Mouse (Mus musculus): Measurements from ENCODE around the gene Tle6. TPM values are rescaled to one million over a fixed set of nuclear protein-coding genes. Genes with fewer than 3 reads are reported as not detected.

Gene Tle6
- polyA plus RNA-seq, 1 experiment from 2014 or later, result 3.5 TPM

DNA sequence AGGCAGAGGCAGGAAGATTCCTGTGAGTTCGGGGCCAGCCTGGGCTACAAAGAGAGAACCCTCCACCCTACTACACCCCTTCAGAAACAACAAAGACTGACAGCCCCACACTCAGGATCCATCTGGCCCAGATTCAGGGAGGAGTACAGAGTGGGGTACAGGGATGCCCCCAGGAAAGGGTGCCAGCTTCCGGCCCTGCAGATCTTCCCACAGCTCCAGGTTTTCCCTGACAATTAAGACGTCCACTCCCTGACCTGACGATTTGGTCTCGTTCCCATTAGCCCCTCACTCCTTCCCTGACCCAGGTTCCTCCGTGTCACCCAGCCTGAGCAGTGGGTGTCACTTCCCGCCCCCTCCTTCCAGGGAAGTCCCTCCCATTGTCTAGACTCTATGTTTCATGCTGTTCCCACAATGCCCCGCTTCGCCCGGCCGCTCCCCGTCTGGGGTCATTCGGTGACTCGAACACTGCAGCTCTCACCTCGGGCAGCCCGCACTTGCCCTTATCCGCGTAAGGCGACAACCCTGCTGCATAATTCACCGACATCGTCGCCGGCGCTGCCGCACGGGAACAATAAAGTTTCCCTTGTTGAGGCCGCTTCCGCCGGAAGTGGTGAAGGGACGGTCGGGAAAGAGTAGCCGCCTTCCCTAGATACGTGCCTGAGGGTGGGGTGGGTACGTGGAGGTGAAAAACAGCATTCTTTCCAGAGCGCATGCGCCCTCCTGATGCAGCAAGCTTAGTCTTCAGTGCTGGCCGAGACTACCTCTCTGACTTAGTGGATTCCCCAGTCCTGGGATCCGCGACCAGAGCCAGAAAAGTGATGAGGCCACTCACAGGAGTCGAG is 26.3 kb upstream of the Tle6 start, which contains the start of gene Sirt6:
TSS of gene Sirt6 (minus strand) at position 804 of the 842 bp plus-strand sequence.
- WGBS (ENCODE audit: insufficient replicate concordance), result 4% methylated on average over 40 of the region's 40 CpGs
- peak; percentile 94 for ATAC-seq (ENCODE audit: low read depth)
- Histone ChIP-seq H3K9me3 (replicated peaks; ENCODE audit: control insufficient read depth, low read length) (no peaks in the 10 kb centered on the region), H3K27ac (ENCODE audit: low read length) (peak within 1 kb of the TSS; percentile 88), H3K36me3 (ENCODE audit: control insufficient read depth, insufficient read depth) (no peaks in the 10 kb centered on the region), H3K9ac (ENCODE audit: low read depth, low read length) (peak within 1 kb of the TSS; percentile 72), H3K27me3 (ENCODE audit: control insufficient read depth, insufficient read depth, low read depth, low read length) (no peaks in the 10 kb centered on the region), H3K4me2 (ENCODE audit: low read depth, low read length) (peak within 1 kb of the TSS; percentile 80), H3K4me1 (ENCODE audit: control insufficient read depth, low read depth, low read length) (peaks cover 20% of the 10 kb centered on the region), H3K4me3 (ENCODE audit: low read depth, low read length) (peak within 1 kb of the TSS; percentile 76)

DNA sequence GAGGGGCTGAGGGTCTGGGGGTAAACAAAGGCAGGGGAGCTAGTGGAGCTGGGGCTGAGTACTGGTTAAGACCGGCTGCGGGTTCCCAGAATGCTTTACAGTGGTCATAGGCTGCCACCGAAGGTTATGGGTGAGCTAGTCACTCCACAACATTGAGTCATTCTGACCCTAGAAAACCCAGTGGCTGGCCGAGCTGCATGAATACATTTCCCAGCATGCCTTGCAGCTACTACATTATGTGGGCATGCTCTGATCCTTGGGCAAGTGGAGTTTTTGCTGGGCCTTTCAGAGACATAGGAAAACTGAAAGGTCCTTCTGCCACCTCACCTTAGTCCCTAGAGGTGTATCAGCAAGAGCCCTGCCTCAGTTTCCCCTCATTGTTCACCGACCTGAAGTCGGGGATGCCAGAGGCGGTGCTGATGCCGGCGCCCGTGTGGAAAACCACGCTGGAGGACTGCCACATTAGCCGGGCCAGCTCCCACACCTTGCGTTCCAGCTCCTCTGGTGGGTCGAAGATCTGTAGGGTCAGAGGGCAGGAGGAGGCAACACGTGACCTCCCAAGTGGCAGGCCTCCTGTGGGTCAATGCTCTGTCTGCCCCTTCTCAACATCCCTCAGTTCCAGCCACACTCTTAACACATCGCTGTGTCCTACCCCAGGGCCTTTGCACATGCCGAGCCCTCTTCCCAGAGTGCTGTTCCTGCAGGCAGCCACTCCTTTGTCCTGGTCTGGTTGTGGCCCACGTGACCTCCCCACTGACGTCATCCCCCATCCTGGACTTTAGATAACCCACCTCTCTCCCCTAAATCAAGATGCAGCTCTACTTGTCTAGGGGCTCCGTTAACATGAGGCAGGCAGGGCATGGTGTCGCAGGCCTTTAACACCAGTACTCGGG is 25.5 kb upstream of the Tle6 start:
- Histone ChIP-seq H3K27me3 (ENCODE audit: control insufficient read depth, insufficient read depth, low read depth, low read length) (no peaks in the 10 kb centered on the region), H3K4me3 (ENCODE audit: low read depth, low read length) (peak overlapping the region; percentile 76), H3K27ac (ENCODE audit: low read length) (peak overlapping the region; percentile 88; the same call in 1 of the 2 replicates), H3K36me3 (ENCODE audit: control insufficient read depth, insufficient read depth) (no peaks in the 10 kb centered on the region), H3K4me1 (ENCODE audit: control insufficient read depth, low read depth, low read length) (peaks cover 20% of the 10 kb centered on the region), H3K9ac (ENCODE audit: low read depth, low read length) (peak overlapping the region; percentile 72), H3K4me2 (ENCODE audit: low read depth, low read length) (peak overlapping the region; percentile 80), H3K9me3 (replicated peaks; ENCODE audit: control insufficient read depth, low read length) (no peaks in the 10 kb centered on the region)
- ATAC-seq (ENCODE audit: low read depth), result no peak
- WGBS (ENCODE audit: insufficient replicate concordance), result 79% methylated on average over 22 of the region's 22 CpGs

DNA sequence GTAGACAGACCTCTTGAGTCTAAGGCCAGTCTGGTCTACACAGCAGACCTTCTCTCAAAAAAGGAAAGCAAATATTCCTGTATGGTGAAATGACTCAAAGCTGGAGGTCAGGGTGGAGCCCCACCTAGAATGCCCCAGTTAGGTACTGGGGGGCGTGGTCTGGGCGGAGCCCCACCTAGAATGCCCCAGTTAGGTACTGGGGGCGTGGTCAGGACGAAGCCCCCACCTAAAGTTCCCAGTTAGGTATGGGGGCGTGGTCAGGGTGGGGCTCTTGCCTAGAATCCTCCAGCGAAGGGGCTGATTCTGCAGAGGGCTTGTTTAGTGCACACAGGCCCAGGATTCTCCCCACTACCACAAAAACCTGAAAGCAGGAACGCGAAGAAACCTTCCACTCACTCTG is 22.6 kb upstream of the Tle6 start:
- Histone ChIP-seq H3K27ac (ENCODE audit: low read length) (no peak overlapping the region), H3K9me3 (replicated peaks; ENCODE audit: control insufficient read depth, low read length) (no peaks in the 10 kb centered on the region)

DNA sequence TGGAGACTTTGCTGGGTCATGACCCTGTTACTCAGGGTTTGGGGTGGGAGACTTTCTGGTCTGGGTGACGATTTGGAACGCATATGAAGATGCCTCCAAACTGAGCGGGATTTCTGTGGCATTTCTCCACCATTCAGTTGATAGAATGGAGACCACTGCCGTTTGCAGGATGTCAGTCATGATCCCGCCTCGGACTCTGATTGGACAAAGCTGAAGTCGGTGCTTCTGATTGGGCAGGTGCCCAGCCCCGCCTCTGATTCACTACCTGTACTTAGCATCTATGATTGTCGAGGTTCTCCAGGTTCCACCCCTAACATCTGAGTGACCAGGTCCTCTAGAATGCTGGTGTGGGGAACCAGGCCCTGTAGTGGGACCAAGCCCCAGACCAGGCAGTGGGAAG is 19.9 kb upstream of the Tle6 start:
- Histone ChIP-seq H3K27ac (ENCODE audit: low read length) (no peak overlapping the region), H3K36me3 (ENCODE audit: control insufficient read depth, insufficient read depth) (no peaks in the 10 kb centered on the region), H3K4me3 (ENCODE audit: low read depth, low read length) (no peak overlapping the region), H3K27me3 (ENCODE audit: control insufficient read depth, insufficient read depth, low read depth, low read length) (no peaks in the 10 kb centered on the region), H3K4me2 (ENCODE audit: low read depth, low read length) (no peak overlapping the region), H3K4me1 (ENCODE audit: control insufficient read depth, low read depth, low read length) (peaks cover 6% of the 10 kb centered on the region), H3K9ac (ENCODE audit: low read depth, low read length) (no peak overlapping the region), H3K9me3 (replicated peaks; ENCODE audit: control insufficient read depth, low read length) (no peaks in the 10 kb centered on the region)
- no peak for ATAC-seq (ENCODE audit: low read depth)
- 56% methylated on average over 9 of the region's 9 CpGs for whole genome bisulfite sequencing (ENCODE audit: insufficient replicate concordance)

More for the DNA sequence above, 22.6 kb upstream of the Tle6 start:
- no peak for ATAC-seq (ENCODE audit: low read depth)
- H3K27me3 ChIP-seq (ENCODE audit: control insufficient read depth, insufficient read depth, low read depth, low read length), result no peaks in the 10 kb centered on the region
- H3K4me2 ChIP-seq (ENCODE audit: low read depth, low read length), result no peak overlapping the region
- peaks cover 20% of the 10 kb centered on the region for H3K4me1 ChIP-seq (ENCODE audit: control insufficient read depth, low read depth, low read length)
- 55% methylated on average over 8 of the region's 8 CpGs for WGBS (ENCODE audit: insufficient replicate concordance)
- no peak overlapping the region for H3K9ac ChIP-seq (ENCODE audit: low read depth, low read length)
- no peak overlapping the region for H3K4me3 ChIP-seq (ENCODE audit: low read depth, low read length)
- H3K36me3 ChIP-seq (ENCODE audit: control insufficient read depth, insufficient read depth), result no peaks in the 10 kb centered on the region

DNA sequence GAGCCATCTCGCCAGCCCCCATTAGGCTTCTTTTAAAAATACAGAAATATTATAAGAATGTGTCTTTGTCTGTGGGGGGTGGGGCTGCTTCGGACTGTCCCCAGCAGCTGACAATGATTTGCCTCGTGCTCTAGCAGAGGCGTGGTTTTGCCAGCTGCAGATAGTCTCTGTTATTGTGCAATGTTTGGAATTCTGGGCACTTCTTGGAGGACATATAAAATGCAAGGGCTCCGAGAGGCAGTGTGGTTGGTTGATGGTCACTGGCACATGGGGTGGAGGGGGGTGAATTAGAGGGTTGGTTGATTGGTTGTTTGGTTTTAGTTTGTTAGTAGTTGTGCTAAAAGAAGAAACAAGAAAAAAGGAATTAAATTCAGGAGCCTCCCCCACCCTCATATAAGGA is 19.1 kb upstream of the Tle6 start:
- H3K9me3 ChIP-seq (replicated peaks; ENCODE audit: control insufficient read depth, low read length), result no peaks in the 10 kb centered on the region
- no peak for ATAC-seq (ENCODE audit: low read depth)
- no peaks in the 10 kb centered on the region for H3K27me3 ChIP-seq (ENCODE audit: control insufficient read depth, insufficient read depth, low read depth, low read length)
- no peak overlapping the region for H3K4me2 ChIP-seq (ENCODE audit: low read depth, low read length)
- peaks cover 6% of the 10 kb centered on the region for H3K4me1 ChIP-seq (ENCODE audit: control insufficient read depth, low read depth, low read length)
- H3K27ac ChIP-seq (ENCODE audit: low read length), result no peak overlapping the region
- no peak overlapping the region for H3K4me3 ChIP-seq (ENCODE audit: low read depth, low read length)
- 57% methylated on average over 5 of the region's 5 CpGs for WGBS (ENCODE audit: insufficient replicate concordance)
- H3K36me3 ChIP-seq (ENCODE audit: control insufficient read depth, insufficient read depth), result no peaks in the 10 kb centered on the region
- H3K9ac ChIP-seq (ENCODE audit: low read depth, low read length), result no peak overlapping the region

DNA sequence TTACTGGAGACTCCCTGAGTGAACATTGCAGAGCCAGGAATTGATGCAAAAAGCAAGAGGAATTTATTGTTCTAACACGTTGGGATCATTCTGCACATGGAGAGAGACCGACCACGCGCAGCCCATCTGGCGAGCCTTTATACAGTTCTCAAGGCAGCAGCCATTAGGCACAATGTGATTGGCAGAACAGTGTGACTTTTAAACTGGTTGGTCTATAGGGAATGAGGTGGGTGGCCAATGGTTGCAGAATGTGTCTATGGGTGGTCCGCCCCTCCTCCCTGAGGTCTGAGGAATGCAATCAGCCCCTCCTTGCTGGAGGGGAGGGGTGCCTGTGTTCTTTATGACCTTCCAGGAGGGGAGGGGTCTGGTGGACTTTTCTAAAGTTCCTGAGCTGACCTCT is 14.6 kb upstream of the Tle6 start:
- Histone ChIP-seq H3K4me2 (ENCODE audit: low read depth, low read length) (no peak overlapping the region), H3K36me3 (ENCODE audit: control insufficient read depth, insufficient read depth) (no peaks in the 10 kb centered on the region), H3K4me3 (ENCODE audit: low read depth, low read length) (no peak overlapping the region), H3K9ac (ENCODE audit: low read depth, low read length) (no peak overlapping the region), H3K4me1 (ENCODE audit: control insufficient read depth, low read depth, low read length) (no peaks in the 10 kb centered on the region; the same call in 1 of the 2 replicates), H3K27me3 (ENCODE audit: control insufficient read depth, insufficient read depth, low read depth, low read length) (no peaks in the 10 kb centered on the region), H3K27ac (ENCODE audit: low read length) (no peak overlapping the region), H3K9me3 (replicated peaks; ENCODE audit: control insufficient read depth, low read length) (no peaks in the 10 kb centered on the region)
- WGBS (ENCODE audit: insufficient replicate concordance), result 68% methylated on average over 6 of the region's 6 CpGs
- ATAC-seq (ENCODE audit: low read depth), result no peak

DNA sequence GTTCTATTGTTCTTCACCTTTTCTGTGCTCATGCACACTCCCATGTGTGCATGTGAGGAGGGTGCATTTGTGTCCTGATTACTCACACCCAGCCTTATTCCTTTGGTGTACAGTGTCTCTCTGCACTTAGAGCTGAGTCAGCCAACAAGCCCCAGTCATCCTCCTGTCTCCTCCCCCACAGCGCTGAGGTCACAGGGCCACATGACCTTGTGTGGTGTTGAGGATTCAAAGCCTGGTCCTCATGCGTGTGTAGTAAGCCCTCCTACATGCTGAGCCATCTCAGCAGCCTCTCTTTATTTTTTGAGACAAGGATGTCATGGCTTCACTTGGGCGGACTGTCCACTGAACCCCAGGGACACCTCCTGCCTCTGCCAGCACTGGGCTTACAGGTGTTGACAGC is 11.9 kb upstream of the Tle6 start:
- H3K36me3 ChIP-seq (ENCODE audit: control insufficient read depth, insufficient read depth), result no peaks in the 10 kb centered on the region
- WGBS (ENCODE audit: insufficient replicate concordance), result 50% methylated on average over 3 of the region's 3 CpGs
- no peak overlapping the region for H3K27ac ChIP-seq (ENCODE audit: low read length)
- no peaks in the 10 kb centered on the region for H3K9me3 ChIP-seq (replicated peaks; ENCODE audit: control insufficient read depth, low read length)
- H3K9ac ChIP-seq (ENCODE audit: low read depth, low read length), result no peak overlapping the region
- H3K27me3 ChIP-seq (ENCODE audit: control insufficient read depth, insufficient read depth, low read depth, low read length), result no peaks in the 10 kb centered on the region
- H3K4me2 ChIP-seq (ENCODE audit: low read depth, low read length), result no peak overlapping the region
- ATAC-seq (ENCODE audit: low read depth), result no peak
- no peaks in the 10 kb centered on the region for H3K4me1 ChIP-seq (ENCODE audit: control insufficient read depth, low read depth, low read length)
- H3K4me3 ChIP-seq (ENCODE audit: low read depth, low read length), result no peak overlapping the region

DNA sequence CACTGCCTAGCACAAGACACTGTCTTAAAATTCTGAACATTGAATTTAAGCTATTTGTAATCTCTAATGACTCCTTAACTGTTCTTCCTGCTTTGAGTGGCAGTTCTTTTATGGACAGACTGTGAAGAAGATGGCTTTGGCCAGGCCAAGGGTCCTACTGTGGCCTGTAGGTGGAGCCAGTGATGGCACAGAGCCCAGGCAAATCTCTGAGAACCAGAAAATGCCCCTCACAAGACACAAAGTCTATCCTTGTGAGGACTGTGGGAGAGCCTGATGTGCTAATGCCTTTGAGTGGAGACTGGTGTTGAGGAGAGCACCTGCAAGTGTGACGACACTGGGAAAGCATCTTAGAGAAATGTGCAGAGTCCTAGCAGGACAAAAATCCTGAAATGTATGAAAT is 7.4 kb upstream of the Tle6 start:
- WGBS (ENCODE audit: insufficient replicate concordance), result 67% methylated on average over 1 of the region's 1 CpGs
- H3K4me2 ChIP-seq (ENCODE audit: low read depth, low read length), result no peak overlapping the region

More for the DNA sequence above, 7.4 kb upstream of the Tle6 start:
- no peak overlapping the region for H3K4me3 ChIP-seq (ENCODE audit: low read depth, low read length)
- no peak overlapping the region for H3K9ac ChIP-seq (ENCODE audit: low read depth, low read length)
- H3K36me3 ChIP-seq (ENCODE audit: control insufficient read depth, insufficient read depth), result no peaks in the 10 kb centered on the region
- no peaks in the 10 kb centered on the region for H3K27me3 ChIP-seq (ENCODE audit: control insufficient read depth, insufficient read depth, low read depth, low read length)
- H3K4me1 ChIP-seq (ENCODE audit: control insufficient read depth, low read depth, low read length), result peaks cover 21% of the 10 kb centered on the region
- no peak for ATAC-seq (ENCODE audit: low read depth)
- no peaks in the 10 kb centered on the region for H3K9me3 ChIP-seq (replicated peaks; ENCODE audit: control insufficient read depth, low read length)
- no peak overlapping the region for H3K27ac ChIP-seq (ENCODE audit: low read length)

All from liver, embryonic 16.5 days (tissue).